Mouse (Mus musculus) bone marrow macrophage, adult 2 months (primary cell): ENCODE measurements around the gene Rmi2.

Experiments used
- CTCF ChIP-seq: IDR thresholded peaks from 2 replicates; pipeline ENCODE4 v1.5.1; 2012; ENCODE audit warnings: low read depth, mild to moderate bottlenecking, low read length, moderate library complexity
- POLR2A ChIP-seq: IDR thresholded peaks from 2 replicates; pipeline ENCODE4 v1.6.1; 2012; ENCODE audit warnings: mild to moderate bottlenecking, low read depth, low read length, borderline replicate concordance

DNA sequence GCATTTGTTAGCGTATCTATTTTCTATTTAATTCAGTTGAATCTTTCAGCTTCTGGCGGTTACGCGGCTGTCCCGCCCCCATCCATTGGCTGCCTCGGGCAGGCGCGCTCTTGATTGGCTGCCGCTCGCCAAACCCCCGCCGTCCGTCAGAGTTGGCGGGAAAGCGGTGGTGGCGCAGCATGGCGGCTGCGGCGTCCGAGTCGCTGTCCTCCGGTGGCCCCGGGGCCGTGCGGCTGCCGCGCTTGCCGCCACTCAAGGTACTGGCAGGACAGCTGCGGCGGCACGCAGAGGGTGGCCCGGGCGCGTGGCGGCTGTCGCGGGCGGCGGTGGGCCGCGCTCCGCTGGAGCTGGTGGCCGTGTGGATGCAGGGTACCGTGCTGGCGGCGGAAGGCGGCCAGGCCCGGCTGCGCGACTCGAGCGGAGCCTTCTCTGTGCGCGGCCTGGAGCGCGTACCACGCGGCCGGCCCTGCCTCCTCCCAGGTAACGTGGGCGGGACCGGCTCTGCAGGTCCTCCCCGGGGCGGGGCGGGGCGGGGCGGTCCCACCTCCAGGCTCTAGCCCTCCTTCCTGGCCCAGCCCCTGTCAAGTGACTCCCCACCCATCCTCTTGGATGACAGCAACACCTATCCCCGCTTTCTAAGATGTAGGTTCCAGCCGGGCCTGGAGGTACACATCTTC, at the start of gene Rmi2:
- TF ChIP-seq POLR2A (no peak), CTCF (no peak)
